Mouse (Mus musculus): ENCODE measurements at regions not wholly inside any gene's neighbourhood (a gene's known extent, or its start where the extent isn't known, plus 50 kb on each side); places are given as distances from the start of the nearest gene placed in this dataset.

GRCm38 (mm10) chr17:88337649-88338404, 102.7 kb upstream of the Foxn2 start:
- DNase-seq (ENCODE audit: low spot score in 2 of 2), result no peak

GRCm38 (mm10) chr17:88341141-88341540, 99.4 kb upstream of the Foxn2 start:
- no peak for DNase-seq (ENCODE audit: low spot score in 2 of 2)

- no peak for DNase-seq (ENCODE audit: low spot score in 2 of 2)
These were observed 98.9 kb upstream of the Foxn2 start for GRCm38 (mm10) chr17:88341599-88341998.

- DNase-seq (ENCODE audit: low spot score in 2 of 2), result no peak
These were observed 97.3 kb upstream of the Foxn2 start for GRCm38 (mm10) chr17:88343091-88343783.

GRCm38 (mm10) chr17:88345433-88345832, 95.1 kb upstream of the Foxn2 start:
- no peak for DNase-seq (ENCODE audit: low spot score in 2 of 2)

GRCm38 (mm10) chr17:88346896-88347295, 93.6 kb upstream of the Foxn2 start:
- DNase-seq (ENCODE audit: low spot score in 2 of 2), result no peak

GRCm38 (mm10) chr17:88349825-88350460, 90.6 kb upstream of the Foxn2 start:
- no peak for DNase-seq (ENCODE audit: low spot score in 2 of 2)

- no peak for DNase-seq (ENCODE audit: low spot score in 2 of 2)
These were observed 89.5 kb upstream of the Foxn2 start for GRCm38 (mm10) chr17:88350986-88351385.

- DNase-seq (ENCODE audit: low spot score in 2 of 2), result no peak
These were observed 87.6 kb upstream of the Foxn2 start for GRCm38 (mm10) chr17:88352960-88353359.

GRCm38 (mm10) chr17:88361161-88361560, 79.3 kb upstream of the Foxn2 start:
- no peak for DNase-seq (ENCODE audit: low spot score in 2 of 2)

GRCm38 (mm10) chr17:88362404-88362803, 78.1 kb upstream of the Foxn2 start:
- DNase-seq (ENCODE audit: low spot score in 2 of 2), result no peak

GRCm38 (mm10) chr17:88367876-88368275, 72.6 kb upstream of the Foxn2 start:
- no peak for DNase-seq (ENCODE audit: low spot score in 2 of 2)

GRCm38 (mm10) chr17:88369971-88370370, 70.5 kb upstream of the Foxn2 start:
- DNase-seq (ENCODE audit: low spot score in 2 of 2), result no peak

- DNase-seq (ENCODE audit: low spot score in 2 of 2), result no peak
These were observed 69.8 kb upstream of the Foxn2 start for GRCm38 (mm10) chr17:88370676-88371075.

GRCm38 (mm10) chr17:88378505-88378904, 62.0 kb upstream of the Foxn2 start:
- no peak for DNase-seq (ENCODE audit: low spot score in 2 of 2)

GRCm38 (mm10) chr17:88379389-88379788, 61.1 kb upstream of the Foxn2 start:
- no peak for DNase-seq (ENCODE audit: low spot score in 2 of 2)

GRCm38 (mm10) chr17:88381106-88381505, 59.4 kb upstream of the Foxn2 start:
- no peak for DNase-seq (ENCODE audit: low spot score in 2 of 2)

- no peak for DNase-seq (ENCODE audit: low spot score in 2 of 2)
These were observed 57.1 kb upstream of the Foxn2 start for GRCm38 (mm10) chr17:88383447-88383846.

- DNase-seq (ENCODE audit: low spot score in 2 of 2), result no peak
These were observed 52.0 kb upstream of the Foxn2 start for GRCm38 (mm10) chr17:88388441-88388951.

GRCm38 (mm10) chr17:88389668-88390461, 50.6 kb upstream of the Foxn2 start:
- no peak for DNase-seq (ENCODE audit: low spot score in 2 of 2)
